Mouse (Mus musculus) right cerebral cortex, postnatal 14 days (tissue): ENCODE measurements around the gene Rsph14.
A peak's percentile ranks its signal among the peaks of the same experiment; 100 is the strongest.

Experiments used
- DNase-seq: peaks from one replicate; pipeline ENCODE4 v3.0.0; 2022

Rsph14 gene

GRCm38 (mm10) chr10:75032395-75032794, at the start of gene Rsph14:
TSS of gene Rsph14 (minus strand) at chr10:75032586.
- peak; percentile 87 for DNase-seq

- DNase-seq = no peak
Measured at GRCm38 (mm10) chr10:75078174-75079128, 46.1 kb upstream of the Rsph14 start.

GRCm38 (mm10) chr10:75075665-75076064, 43.3 kb upstream of the Rsph14 start:
- no peak for DNase-seq

GRCm38 (mm10) chr10:75070281-75070976, 38.0 kb upstream of the Rsph14 start:
- no peak for DNase-seq

GRCm38 (mm10) chr10:75068624-75069328, 36.4 kb upstream of the Rsph14 start:
- DNase-seq = no peak

- no peak for DNase-seq
Measured at GRCm38 (mm10) chr10:75068086-75068485, 35.7 kb upstream of the Rsph14 start.

GRCm38 (mm10) chr10:75067446-75067845, 35.1 kb upstream of the Rsph14 start:
- DNase-seq = no peak

GRCm38 (mm10) chr10:75065691-75066090, 33.3 kb upstream of the Rsph14 start:
- no peak for DNase-seq

GRCm38 (mm10) chr10:75063301-75063965, 31.0 kb upstream of the Rsph14 start:
- no peak for DNase-seq

- DNase-seq = no peak
Measured at GRCm38 (mm10) chr10:75062621-75063020, 30.2 kb upstream of the Rsph14 start.

GRCm38 (mm10) chr10:75062189-75062561, 29.8 kb upstream of the Rsph14 start:
- DNase-seq = no peak

- peak; percentile 33 for DNase-seq
Measured at GRCm38 (mm10) chr10:75061341-75062188, 29.2 kb upstream of the Rsph14 start.

GRCm38 (mm10) chr10:75060843-75061235, 28.5 kb upstream of the Rsph14 start:
- DNase-seq = peak; percentile 49

- peak; percentile 82 for DNase-seq
Measured at GRCm38 (mm10) chr10:75060217-75060842, 27.9 kb upstream of the Rsph14 start, which contains the start of gene Bcr. TSS of gene Bcr (plus strand) at chr10:75060592.

GRCm38 (mm10) chr10:75059396-75059795, 27.0 kb upstream of the Rsph14 start:
- peak; percentile 68 for DNase-seq

GRCm38 (mm10) chr10:75058761-75059395, 26.5 kb upstream of the Rsph14 start:
- no peak for DNase-seq

- DNase-seq = no peak
Measured at GRCm38 (mm10) chr10:75058336-75058735, 25.9 kb upstream of the Rsph14 start.

GRCm38 (mm10) chr10:75056255-75056654, 23.9 kb upstream of the Rsph14 start:
- no peak for DNase-seq

- no peak for DNase-seq
Measured at GRCm38 (mm10) chr10:75055672-75056071, 23.3 kb upstream of the Rsph14 start.

- DNase-seq = no peak
Measured at GRCm38 (mm10) chr10:75054125-75054524, 21.7 kb upstream of the Rsph14 start.

- no peak for DNase-seq
Measured at GRCm38 (mm10) chr10:75053655-75054054, 21.3 kb upstream of the Rsph14 start.
